Mouse (Mus musculus) G1E (cell line): ENCODE data around the gene A2m. TPM values are rescaled to one million over a fixed set of nuclear protein-coding genes. Genes with fewer than 3 reads are reported as not detected.

Experiments used
- ATAC-seq: 2 replicates; pipeline ENCODE4 v1.8.0; 2016; ENCODE audit warnings: mild to moderate bottlenecking; ENCODE audit not compliant: insufficient number of reproducible peaks, poor library complexity, low FRiP score, severe bottlenecking; ENCODE audit errors: extremely low read depth
- DNase-seq: peaks from one replicate; pipeline ENCODE4 v3.0.0; 2012; ENCODE audit warnings: low spot score
- H3K27me3 ChIP-seq: 2 replicates; pipeline ENCODE4 v1.6.1; 2012; ENCODE audit warnings: mild to moderate bottlenecking, low read length, inconsistent platforms; ENCODE audit not compliant: insufficient read depth
- H3K36me3 ChIP-seq: replicated peaks from 2 replicates; pipeline ENCODE3; 2012; ENCODE audit warnings: mild to moderate bottlenecking, inconsistent platforms
- H3K4me1 ChIP-seq: 2 replicates; pipeline ENCODE4 v1.6.1; 2012; ENCODE audit warnings: low read depth, low read length, inconsistent platforms, mixed read lengths; ENCODE audit not compliant: insufficient read depth
- H3K4me3 ChIP-seq: 2 replicates; pipeline ENCODE4 v1.5.1; 2012; ENCODE audit warnings: low read depth, mild to moderate bottlenecking, inconsistent platforms, low read length, moderate library complexity, mixed read lengths
- H3K9me3 ChIP-seq: replicated peaks from 2 replicates; pipeline ENCODE4 v1.6.1; 2012; ENCODE audit warnings: inconsistent platforms
- CTCF ChIP-seq: IDR thresholded peaks from 2 replicates; pipeline ENCODE4 v1.5.1; 2012; ENCODE audit warnings: low read depth, low read length, inconsistent platforms, mixed read lengths
- GATA1 ChIP-seq: IDR thresholded peaks from 2 replicates; pipeline ENCODE4 v1.6.1; 2012; ENCODE audit warnings: borderline replicate concordance, low read length, inconsistent platforms, mixed read lengths
- GATA2 ChIP-seq: IDR thresholded peaks from 2 replicates; pipeline ENCODE4 v1.6.1; 2012; ENCODE audit warnings: low read depth, low read length, inconsistent platforms, borderline replicate concordance
- POLR2AphosphoS5 ChIP-seq: IDR thresholded peaks from 2 replicates; pipeline ENCODE4 v1.6.1; 2012; ENCODE audit warnings: low read depth, low read length, inconsistent platforms; ENCODE audit not compliant: insufficient replicate concordance
- TAL1 ChIP-seq: conservative IDR thresholded peaks from 2 replicates; pipeline ENCODE4 v1.6.1; 2012; ENCODE audit warnings: low read depth, low read length, inconsistent platforms, mixed read lengths
- polyA plus RNA-seq: library from polyadenylated mRNA; stranded (reverse); fragments of >175 nt; gene quantifications from 2 replicates; pipeline ENCODE4 v1.2.3, GENCODE M21; 2012
- total RNA-seq, 2 experiments: library from RNA; stranded (forward) in 1 of 2; stranded (reverse) in 1 of 2; fragments of 200-1000 nt in 1 of 2; fragments of >200 nt in 1 of 2; fragmentation: Nextera tagmentation in 1 of 2; gene quantifications; 2 replicates each; pipeline ENCODE4 v1.2.3; 2014 to 2017

A2m gene
- not detected in 2 replicates for total RNA-seq (2014; fragmentation: Nextera tagmentation)
- 0.06 and 0.11 TPM in 2 replicates for total RNA-seq (2017)
- not detected in 2 replicates for polyA plus RNA-seq

DNA sequence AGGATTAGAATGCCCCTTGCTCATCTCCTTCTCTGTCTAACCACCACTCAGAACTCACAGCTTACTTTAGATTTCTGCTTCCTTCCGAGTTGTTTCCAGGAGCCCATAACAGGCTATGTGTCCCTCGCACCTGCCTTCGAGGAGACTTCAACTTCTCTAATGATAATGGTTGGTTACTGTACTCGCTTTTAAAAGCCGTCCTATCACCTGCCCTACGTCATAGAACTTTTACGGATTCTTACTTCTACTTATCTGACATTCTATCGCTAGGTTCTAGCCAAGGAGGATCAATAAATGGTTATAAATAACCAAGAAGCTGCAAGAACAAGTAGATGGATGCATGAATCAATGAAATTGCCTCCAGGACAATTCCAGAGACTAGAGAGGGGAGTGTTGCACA, at the start of gene A2m:
Gene A2m, plus strand, starts transcription at position 301 of the 400 bp plus-strand sequence.
- ATAC-seq (no peak), DNase-seq (no peak)
- Histone ChIP-seq H3K36me3 (no peaks in the 10 kb centered on the region), H3K4me1 (no peaks in the 10 kb centered on the region), H3K27me3 (no peaks in the 10 kb centered on the region), H3K9me3 (peaks cover 15% of the 10 kb centered on the region), H3K4me3 (no peak within 1 kb of the TSS)
- no peak for TF ChIP-seq POLR2AphosphoS5
- no peak for TF ChIP-seq GATA2
- TF ChIP-seq CTCF, result no peak
- no peak for TF ChIP-seq GATA1
- TF ChIP-seq TAL1, result no peak

DNA sequence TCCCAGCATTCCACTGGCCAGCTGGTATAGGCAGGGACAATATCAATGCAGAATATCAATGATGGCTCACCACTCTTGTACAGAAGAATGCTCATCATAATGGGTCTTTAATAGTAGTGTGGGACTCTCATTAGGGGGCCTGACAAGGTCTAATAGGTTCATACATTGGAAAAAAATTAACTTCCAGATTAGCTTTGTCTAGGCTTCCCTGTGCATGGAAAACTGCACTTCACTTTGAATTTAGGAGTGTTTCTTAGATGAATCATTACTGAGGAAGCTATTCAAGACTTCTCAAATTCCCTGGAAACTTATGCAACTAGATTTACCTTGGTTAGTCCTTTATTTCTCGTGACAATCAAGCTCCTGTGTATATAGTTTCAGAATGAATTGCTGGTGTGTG, 45.0 kb upstream of the A2m start:
- Histone ChIP-seq H3K9me3 (no peaks in the 10 kb centered on the region), H3K4me1 (no peaks in the 10 kb centered on the region), H3K36me3 (no peaks in the 10 kb centered on the region), H3K4me3 (no peak overlapping the region), H3K27me3 (no peaks in the 10 kb centered on the region)
- ATAC-seq (no peak), DNase-seq (no peak)
- TF ChIP-seq CTCF, result no peak
- no peak for TF ChIP-seq TAL1

DNA sequence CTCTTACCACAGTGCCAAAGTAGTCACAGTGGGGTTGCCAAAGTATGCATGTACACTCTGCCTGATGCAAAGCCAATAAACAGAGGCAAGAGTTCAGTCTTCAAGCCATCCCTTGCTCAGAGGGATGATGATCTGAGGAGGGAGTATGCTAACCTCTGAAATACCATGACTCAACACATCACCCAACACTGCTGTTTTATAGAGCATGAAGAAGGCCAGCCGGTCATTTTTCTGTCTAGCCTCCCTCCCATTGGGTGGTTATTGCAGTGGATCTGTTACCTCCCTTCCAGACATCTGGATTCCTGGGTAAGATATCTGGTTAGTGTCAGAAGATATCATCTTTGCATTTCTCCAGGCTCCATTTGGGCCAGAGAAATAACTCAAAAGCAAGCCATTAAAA, 34.2 kb upstream of the A2m start:
- no peak for ATAC-seq
- Histone ChIP-seq H3K36me3 (no peaks in the 10 kb centered on the region), H3K9me3 (no peaks in the 10 kb centered on the region), H3K4me3 (no peak overlapping the region), H3K4me1 (no peaks in the 10 kb centered on the region), H3K27me3 (no peaks in the 10 kb centered on the region)
- DNase-seq, result no peak
- no peak for TF ChIP-seq GATA1
- TF ChIP-seq TAL1, result no peak
- no peak for TF ChIP-seq POLR2AphosphoS5
- TF ChIP-seq GATA2, result no peak
- TF ChIP-seq CTCF, result no peak

GRCm38 (mm10) chr6:121607861-121608260, 27.3 kb upstream of the A2m start:
- H3K36me3 ChIP-seq, result no peaks in the 10 kb centered on the region
- H3K27me3 ChIP-seq, result no peaks in the 10 kb centered on the region
- 0 out of 2 replicates have a peak, but pooled peaks cover 3% of the 10 kb centered on the region for H3K9me3 ChIP-seq
- TF ChIP-seq GATA1, result no peak
- no peak for TF ChIP-seq TAL1
- no peak for TF ChIP-seq POLR2AphosphoS5
- no peak for TF ChIP-seq GATA2
- no peak for TF ChIP-seq CTCF
- H3K4me1 ChIP-seq, result no peaks in the 10 kb centered on the region
- ATAC-seq (no peak), DNase-seq (no peak)
- no peak overlapping the region for H3K4me3 ChIP-seq

DNA sequence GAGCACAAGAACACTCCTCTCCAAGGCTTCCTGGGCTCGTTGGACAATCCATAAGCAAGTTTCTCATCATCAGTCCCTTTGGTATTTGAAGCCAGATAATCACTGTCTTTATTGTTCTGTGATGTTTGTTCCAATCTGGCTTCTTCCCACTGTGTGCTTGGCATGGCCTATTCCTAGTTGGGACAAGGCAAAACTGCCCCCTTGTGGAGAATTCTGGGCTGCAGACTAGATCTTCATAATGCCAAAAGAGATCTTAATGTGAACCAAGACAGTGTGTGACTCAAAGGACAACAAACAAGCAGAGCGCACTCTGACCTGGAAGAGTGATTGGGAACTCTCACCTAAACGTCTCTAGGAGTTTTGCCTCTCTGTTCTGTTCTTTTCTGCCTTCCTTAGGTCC, 23.4 kb upstream of the A2m start:
- Histone ChIP-seq H3K27me3 (no peaks in the 10 kb centered on the region), H3K4me1 (no peaks in the 10 kb centered on the region), H3K36me3 (no peaks in the 10 kb centered on the region), H3K9me3 (0 out of 2 replicates have a peak, but pooled peaks cover under 1% of the 10 kb centered on the region), H3K4me3 (no peak overlapping the region)
- no peak for ATAC-seq
- DNase-seq, result no peak
- no peak for TF ChIP-seq GATA2
- TF ChIP-seq CTCF, result no peak
- no peak for TF ChIP-seq POLR2AphosphoS5
- no peak for TF ChIP-seq TAL1
- TF ChIP-seq GATA1, result no peak

GRCm38 (mm10) chr6:121617476-121617875, 17.7 kb upstream of the A2m start:
- Histone ChIP-seq H3K36me3 (no peaks in the 10 kb centered on the region), H3K27me3 (no peaks in the 10 kb centered on the region), H3K4me1 (no peaks in the 10 kb centered on the region), H3K9me3 (no peaks in the 10 kb centered on the region), H3K4me3 (no peak overlapping the region)
- DNase-seq (no peak), ATAC-seq (no peak)
- TF ChIP-seq CTCF (no peak), POLR2AphosphoS5 (no peak), GATA1 (no peak), GATA2 (no peak), TAL1 (no peak)

GRCm38 (mm10) chr6:121622525-121622924, 12.7 kb upstream of the A2m start:
- DNase-seq, result no peak
- no peaks in the 10 kb centered on the region for H3K27me3 ChIP-seq

More at GRCm38 (mm10) chr6:121622525-121622924, 12.7 kb upstream of the A2m start:
- Histone ChIP-seq H3K36me3 (no peaks in the 10 kb centered on the region), H3K4me3 (no peak overlapping the region), H3K9me3 (no peaks in the 10 kb centered on the region), H3K4me1 (no peaks in the 10 kb centered on the region)
- no peak for ATAC-seq
- no peak for TF ChIP-seq POLR2AphosphoS5
- no peak for TF ChIP-seq GATA2
- no peak for TF ChIP-seq CTCF
- no peak for TF ChIP-seq GATA1
- TF ChIP-seq TAL1, result no peak
